Mouse (Mus musculus): ENCODE measurements around the gene Gm20388.
A peak's percentile ranks its signal among the peaks of the same experiment; 100 is the strongest.
"Not testable (repeated sequence)": the region's sequence is repeated elsewhere in the genome, so short reads cannot be mapped to it uniquely, and the experiment has no call there.

Gm20388 gene

DNA sequence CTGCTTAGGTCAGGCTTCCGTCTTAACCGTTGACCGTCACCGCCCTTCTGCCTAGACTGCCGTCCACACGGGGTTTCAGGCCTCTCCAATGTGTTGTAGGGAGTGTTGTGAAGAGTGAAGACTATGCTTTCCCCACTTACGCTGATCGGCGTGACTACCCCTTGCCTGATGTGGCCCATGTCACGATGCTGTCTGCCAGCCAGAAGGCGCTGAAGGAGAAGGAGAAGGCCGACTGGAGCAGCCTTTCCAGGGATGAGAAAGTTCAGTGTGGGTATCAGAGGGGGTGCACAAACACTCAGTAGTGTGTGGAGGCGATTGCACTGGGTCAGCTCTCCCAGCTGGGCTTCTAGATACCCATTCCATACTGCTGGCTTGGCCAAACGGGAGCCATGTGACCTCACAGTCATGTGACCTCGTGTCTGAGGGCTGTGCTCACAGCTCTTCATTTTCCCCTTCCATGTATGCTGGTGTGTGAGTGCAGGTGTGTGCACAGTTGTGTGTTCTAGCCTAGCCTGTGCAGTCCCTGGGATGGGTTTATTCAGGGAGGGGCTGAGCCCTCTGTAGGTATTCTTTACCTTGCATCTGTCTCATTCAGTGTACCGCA is 762.1 kb downstream of the Gm20388 start:
- no peak for DNase-seq (ENCODE audit: low spot score in 2 of 2)

DNA sequence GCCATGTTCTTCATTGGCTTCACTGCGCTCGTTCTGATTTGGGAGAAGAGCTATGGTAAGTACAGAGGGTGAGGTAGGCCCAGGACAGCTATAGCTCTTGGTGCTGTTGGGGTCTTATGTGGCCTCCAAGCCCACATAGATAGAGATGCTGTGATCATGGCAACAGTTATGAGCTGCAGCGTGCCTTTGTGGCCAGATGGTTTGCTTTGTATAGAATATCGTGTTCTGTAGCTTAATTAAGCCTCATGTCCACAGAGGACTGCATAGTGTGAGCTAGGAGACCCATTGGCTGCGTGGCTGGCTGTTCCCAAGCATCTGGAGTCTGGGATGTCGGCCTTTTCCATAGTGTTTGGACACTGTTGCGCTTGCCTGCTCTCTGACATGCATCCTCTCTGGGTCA is 762.7 kb downstream of the Gm20388 start:
- DNase-seq (ENCODE audit: low spot score in 2 of 2), result no peak

DNA sequence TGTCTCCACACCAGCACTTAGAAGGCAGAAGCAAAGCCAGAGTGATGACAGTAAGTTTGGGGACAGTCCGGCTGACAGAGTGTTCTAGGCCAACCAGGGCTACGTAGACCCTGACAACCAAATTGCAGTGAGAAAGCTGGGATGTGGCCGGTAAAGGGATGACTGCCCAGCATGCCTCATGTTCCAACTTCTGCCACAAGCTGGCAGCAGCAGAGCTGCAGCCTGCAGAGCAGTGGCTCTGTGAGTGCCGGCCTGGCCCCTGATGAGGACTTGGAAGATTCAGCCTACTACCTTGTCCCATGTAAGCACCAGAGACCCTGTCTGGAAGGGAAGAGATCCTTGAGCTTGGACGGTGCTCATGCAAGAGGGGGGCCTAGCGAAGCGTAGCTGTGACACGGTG is 765.1 kb downstream of the Gm20388 start:
- no peak for DNase-seq (ENCODE audit: low spot score in 2 of 2)

DNA sequence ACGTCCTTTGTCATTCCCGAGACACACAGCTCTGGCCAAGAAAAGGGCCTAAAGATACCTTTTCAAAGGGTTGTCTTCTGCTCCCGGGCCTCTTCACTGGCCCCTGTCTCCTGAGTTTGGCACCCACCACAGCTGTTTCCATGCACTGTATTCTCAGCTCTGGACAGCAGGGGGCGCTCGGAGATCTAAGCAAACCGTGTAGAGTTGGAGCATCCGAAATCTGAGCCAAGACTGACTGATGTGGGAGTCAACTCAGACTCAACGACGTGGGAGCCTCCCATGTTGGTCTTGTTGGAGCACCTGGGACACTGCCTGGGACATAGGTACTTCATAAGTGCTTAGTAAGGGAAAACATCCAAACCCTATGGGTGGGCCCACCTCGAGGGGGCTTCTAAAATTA is 767.8 kb downstream of the Gm20388 start:
- peak; percentile 59 to 81 for DNase-seq (ENCODE audit: low spot score in 2 of 2)

DNA sequence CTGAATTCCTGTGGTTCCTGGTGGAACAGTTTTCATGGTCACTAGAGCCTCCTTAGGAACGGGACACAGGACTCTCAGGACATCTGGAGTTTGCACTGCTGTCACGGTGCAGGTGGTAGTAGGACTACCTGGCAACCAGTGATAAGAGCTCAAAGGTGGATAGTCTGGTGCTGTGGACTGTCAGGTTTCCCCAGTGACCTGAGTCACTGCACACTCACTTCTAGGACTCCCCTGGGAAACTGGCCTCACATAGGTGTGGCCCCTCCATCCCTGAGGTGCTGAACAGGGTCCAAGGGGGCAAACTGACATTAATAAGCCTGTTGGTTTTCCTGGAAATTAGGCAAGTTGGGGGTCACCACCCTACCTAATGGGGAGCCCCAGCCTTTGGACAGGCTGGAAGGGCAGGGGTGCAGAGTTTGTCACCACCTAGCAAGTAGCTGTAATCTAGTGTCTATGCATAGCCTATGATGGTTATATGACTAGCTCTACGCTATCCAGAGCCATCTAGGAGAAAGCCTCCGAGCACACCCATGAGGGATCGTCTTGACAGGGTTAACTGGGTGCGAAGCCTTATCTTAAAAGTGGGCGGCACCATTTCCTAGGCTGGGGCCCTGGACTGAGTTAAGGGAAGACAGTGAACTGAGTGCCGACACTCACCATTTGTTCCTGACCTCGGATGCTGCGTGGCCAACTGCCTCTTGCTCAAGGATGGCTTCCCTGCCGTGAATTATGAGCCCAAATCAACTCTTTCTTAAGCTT is 769.2 kb downstream of the Gm20388 start:
- no peak for DNase-seq (ENCODE audit: low spot score in 2 of 2)

DNA sequence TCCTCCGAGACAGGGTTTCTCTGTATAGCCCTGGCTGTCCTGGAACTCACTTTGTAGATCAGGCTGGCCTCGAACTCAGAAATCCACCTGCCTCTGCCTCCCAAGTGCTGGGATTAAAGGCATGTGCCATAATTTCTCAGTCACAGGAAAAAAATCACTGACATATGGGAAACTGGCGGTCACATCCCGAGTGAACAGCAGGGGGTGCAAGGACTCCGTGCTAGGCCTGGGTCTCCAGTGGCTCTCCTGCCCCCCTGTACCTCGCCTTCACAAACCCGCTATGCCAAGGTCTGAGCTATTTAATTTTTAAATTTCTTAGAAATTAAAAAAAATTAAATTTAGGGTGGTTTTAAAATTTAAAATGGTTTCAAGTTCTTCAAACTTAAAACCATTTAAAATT is 769.8 kb downstream of the Gm20388 start:
- DNase-seq (ENCODE audit: low spot score in 2 of 2), result not testable (repeated sequence)

DNA sequence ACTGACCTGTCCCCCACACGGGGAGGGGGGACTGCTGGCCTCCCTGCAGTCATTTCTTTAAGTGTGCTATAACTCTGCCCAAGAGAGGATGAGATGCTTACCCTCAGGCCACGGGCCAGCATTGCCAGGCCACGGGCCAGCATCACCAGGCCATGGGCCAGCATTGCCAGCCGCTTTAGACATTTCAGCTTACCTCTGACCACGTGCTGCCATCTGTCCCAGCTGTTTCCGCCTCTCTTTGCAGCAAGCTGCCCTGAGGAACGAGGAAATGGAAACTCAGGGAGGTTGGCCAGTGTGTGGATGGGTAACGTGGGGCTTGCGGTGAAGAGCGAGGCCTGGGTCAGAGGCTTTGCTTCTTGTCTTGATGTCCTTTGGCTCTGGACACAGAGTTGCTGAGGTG is 770.5 kb downstream of the Gm20388 start:
- no peak for DNase-seq (ENCODE audit: low spot score in 2 of 2)

DNA sequence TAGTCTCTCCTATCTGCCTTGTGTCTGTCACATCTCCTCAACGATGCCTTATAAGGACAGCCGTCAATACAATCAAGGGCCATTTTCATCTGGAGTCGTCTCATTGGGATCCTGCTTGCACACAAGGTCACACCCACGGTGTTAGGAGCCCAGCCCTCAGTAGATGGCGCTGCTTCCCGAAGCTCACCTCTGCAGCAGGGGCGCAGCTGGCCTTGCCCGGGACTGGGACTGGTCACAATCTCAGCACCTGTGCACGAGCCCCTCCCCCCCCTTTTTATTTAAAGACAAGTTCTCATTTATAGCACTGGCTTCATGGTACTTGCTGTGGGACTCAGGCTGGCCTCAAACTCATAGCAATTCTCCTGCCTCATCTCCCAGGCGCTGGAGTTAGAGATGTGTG is 773.0 kb downstream of the Gm20388 start:
- DNase-seq (ENCODE audit: low spot score in 2 of 2), result peak; percentile 61 to 69

DNA sequence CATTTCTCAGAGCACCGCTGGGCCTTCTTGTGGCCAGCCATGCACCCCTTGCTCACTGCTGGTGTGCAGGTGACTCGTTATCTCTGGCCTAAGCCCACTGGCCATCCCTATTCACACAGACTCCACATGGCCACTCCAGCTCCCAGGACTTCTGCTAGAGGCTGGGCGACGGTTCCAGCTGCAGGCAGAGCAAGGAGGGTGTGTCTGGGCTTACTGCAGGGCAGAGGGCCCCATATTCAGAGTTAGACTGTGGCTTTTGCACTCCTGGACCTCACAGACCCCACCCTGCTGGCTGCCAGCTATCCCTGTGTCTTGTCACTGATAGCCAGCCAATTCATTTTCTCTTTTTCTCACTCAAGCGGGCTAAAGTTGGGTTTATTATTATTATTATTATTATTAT is 773.4 kb downstream of the Gm20388 start:
- DNase-seq (ENCODE audit: low spot score in 2 of 2), result no peak

DNA sequence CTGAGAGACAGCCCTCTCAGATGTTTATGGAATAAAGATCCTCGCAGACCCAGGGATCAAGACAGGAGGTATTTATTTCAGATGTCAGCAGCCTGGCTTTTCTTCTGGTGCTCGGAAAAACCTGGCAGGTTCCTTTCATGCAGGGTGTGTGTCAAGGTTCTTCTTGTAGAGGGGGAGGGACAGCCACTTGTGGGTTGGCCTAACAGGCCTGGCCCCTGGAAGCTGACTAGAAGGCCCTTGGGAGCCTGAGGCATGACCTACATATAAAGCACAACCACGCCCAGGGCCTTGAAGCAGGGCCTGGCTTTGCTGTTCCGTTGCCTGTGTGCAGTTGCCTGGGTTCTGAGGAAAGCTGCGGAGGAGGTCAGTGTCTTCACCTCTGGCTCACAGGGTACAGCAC is 774.5 kb downstream of the Gm20388 start:
- DNase-seq (ENCODE audit: low spot score in 2 of 2), result peak in 1 of 2 experiments; percentile 41

DNA sequence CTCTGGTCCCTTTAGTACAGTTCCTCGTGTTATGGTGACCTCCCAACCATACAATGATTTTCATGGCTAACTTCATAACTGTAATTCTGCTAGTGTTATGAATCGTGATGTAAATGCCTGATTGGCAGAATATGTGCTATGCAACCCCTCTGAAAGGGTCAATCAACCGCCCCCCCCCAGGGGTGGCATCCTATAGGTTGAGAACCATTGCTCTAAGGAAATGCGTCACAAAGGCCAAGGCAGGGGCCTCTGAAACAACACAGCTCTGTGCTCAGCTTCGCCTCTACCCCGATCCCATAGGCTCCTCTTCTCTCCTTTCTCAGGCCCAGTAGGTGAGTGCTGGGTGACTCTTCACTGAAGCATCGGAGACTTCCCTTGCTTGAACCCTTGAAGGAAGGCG is 775.0 kb downstream of the Gm20388 start:
- DNase-seq (ENCODE audit: low spot score in 2 of 2), result no peak

DNA sequence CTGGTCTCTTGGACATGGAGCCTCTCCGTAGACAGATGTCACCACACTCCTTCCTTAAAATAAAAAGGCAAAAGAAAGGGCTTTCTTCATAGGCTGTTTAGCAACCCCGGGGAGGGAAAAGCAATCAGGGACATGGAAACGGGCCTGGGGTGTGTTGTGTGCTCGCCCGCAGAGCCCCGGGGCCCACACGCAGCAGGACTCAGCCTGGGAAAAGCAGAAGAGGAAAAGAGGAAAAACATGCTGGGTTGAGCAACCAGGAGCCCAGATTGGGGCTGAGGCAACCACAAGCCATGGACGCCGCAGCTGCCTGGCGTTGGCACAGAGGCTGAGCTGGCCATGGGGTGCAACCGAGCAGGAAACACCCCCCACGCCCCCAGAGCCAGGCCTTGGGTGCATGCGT is 775.4 kb downstream of the Gm20388 start:
- no peak for DNase-seq (ENCODE audit: low spot score in 2 of 2)

DNA sequence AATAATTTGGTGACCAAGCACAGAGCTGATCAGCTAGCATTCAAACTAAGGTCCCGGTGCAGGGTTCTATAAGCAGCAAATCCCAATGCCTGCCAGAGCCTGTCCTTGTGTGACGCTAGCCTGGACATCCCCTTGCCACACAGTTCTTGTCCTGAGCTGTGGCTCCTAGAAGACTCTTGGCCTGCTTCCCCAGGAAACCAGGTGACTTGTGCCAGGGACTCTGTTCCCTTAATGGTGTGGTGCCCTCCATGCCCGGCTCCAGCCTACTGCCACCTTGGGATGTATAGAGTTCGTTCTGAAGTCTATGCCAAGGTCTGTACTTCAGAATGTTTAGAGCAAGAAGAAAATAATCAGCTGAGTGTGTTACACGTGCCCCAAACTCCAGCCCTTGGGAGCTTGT is 775.9 kb downstream of the Gm20388 start:
- no peak for DNase-seq (ENCODE audit: low spot score in 2 of 2)

DNA sequence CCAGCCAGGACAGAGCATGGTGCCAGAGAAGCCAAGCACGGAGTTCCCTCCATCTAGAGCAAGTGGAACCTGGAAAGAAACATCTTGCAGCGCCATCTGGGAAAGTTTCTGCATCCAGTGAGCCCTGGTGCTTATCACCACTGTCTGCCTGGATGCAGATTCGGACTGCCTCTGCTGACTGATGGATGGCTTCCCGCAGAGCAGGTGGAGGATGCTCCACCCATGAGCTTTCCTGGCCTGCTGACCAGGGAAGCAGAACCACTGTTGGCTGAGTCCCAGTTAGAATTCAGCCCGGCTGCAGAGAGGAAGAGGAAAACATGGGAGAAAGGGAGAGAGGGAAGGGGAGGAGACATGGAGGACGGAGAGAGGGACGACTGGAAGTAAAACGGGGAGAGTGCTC is 777.1 kb downstream of the Gm20388 start:
- DNase-seq (ENCODE audit: low spot score in 2 of 2), result no peak

DNA sequence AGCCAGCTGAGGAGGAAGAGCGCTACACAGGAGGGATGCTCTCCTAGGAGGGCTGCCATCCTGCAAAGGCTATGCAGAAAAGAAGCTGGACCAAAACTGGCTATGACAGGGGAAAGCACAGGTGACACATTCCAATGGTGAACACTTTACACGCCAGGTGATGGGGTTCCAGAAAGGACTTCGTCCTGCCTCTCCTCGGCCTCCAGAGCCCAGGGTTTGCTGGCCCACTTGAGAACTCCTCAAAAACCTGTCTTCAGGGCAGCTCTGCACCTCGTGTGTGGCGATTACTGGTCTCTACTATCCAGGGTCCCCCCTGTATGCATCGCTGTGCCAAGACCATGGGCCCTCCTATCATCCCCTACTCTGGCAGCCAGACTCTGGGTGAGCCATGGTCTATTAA is 777.9 kb downstream of the Gm20388 start:
- no peak for DNase-seq (ENCODE audit: low spot score in 2 of 2)

DNA sequence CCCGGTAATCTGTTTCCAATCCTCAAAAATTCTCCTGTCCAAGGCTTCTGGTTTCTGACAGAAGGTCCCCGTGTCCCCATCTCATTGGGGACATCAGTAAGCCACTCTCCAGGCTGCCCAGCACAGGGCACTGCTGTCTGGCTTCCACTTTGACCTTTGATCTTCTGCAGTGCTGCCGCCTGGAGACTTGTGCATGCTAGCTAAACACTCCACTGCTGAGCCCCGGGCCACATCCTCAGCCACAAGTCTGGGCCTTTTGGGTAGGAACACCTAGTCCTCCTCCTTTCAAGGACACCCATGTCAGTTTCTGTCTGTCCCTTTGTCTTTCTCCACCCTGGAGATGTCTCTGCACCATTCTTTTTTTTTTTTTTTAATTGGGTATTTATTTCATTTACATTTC is 782.3 kb downstream of the Gm20388 start:
- DNase-seq (ENCODE audit: low spot score in 2 of 2), result no peak

DNA sequence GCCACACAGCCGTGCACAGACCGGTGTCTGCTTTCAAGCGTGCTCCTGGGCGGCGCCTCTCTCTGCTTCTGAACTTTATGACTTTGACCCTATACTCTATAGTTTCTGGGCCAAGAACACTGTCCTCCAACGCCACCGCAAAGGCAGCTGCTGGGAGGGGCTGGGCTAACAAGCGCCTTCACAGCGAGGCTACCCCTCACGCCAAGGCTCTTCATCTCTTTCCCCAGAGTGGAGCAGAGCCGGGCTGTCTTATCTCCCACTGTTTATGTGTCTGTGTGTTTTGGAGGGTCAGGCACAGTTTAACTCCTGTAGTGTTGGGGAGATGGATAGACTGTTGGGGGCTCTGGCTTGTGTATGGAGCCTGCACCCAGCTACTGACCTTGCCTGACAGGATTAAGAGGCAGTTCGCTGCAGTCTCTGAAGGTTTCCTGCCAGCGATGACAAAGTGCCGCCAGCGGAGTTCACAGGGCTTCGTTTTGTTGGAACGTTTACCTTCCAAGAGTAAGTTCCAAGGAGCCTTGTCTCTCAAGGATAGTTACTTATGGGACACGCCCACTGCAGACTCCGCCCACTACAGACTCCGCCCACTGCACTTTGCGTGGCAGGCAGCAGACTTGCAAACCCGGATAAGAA is 783.3 kb downstream of the Gm20388 start:
- DNase-seq (ENCODE audit: low spot score in 2 of 2), result peak in 1 of 2 experiments; percentile 34

DNA sequence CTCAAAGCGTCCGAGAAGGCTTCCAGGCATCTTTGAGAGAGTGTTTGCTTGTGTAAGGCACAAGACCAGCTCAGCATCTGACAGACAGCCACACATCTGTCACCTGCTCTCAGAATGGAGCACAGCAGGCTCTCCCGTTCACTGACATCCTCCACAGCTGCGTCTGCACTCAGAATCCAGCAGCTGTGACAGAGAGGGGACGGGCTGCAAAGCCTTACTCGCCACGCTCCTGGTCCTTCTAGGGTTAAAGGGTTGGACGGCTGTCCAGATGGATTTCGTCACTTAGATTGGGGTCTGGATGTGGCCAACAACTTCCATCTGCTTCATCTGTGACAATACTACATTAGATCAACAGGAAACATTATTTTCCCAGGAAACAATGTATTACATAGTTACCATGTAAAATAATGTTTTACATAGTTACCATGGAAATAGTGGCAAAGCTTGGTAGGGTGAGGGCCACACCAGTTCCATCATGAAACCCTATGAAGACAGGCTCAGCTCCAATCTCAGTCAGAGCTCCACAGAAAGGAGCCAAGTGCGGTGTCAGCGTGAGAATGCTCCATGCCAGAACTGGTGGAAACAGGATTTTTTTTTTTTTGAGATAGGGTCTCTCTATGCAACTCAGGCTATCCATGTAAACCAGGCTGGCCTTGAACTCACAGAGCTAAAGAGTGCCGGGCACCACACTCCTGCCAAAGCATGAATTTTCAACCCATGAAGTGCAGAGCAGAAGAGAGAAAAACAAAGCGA is 785.9 kb downstream of the Gm20388 start:
- DNase-seq (ENCODE audit: low spot score in 2 of 2), result no peak

DNA sequence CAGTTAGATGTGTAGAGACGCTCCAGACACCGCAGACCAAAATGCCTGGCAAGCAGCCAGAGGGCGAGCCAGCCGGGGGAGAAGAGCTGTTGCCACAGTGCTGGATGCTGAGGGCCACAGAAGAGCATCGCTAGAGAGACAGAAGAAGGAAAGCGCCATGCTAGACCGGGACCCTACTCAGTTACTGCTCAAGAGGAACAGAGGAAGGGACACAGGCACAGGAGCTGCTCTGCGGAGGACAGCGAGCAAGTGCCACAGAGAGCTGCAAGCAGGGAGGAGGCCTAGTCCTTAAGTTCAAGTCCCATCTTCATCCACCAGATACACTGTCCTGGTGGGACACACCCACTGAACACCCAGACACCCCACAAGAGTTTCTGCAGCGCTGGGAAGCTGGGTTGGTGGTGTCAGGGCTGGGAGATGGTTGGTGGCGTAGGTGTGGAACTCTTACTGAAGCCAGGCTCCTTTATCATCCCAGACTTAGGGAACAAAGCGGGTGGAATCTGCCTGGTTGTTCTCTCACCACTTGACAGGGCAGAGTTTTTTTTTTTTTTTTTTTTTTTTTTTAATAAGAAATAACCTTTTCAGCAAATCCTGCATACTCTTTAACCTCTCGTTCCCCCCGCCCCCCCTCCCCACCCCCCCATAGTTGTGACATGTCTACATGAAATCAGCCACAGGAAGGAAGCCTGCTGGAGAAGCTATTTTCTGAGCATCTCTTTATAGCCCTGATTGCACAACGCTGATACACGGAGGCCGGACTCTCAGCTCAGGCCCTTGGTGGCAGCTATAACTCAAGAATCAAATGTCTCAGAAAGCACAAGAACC is 786.7 kb downstream of the Gm20388 start:
- DNase-seq (ENCODE audit: low spot score in 2 of 2), result no peak

DNA sequence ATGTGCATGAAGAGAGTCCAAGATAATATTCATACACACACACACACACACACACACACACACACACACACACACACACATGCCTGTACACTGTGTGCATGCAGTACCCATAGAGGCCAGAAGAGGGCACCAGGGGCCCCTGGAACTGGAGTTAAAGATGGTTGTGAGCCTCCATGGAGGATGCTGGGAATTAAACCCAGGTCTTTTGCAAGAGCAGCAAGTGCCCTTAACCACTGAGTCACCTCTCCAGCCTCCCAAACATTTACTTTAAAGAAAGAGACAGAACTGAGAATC is 787.3 kb downstream of the Gm20388 start:
- no peak for DNase-seq (ENCODE audit: low spot score in 2 of 2)

DNA sequence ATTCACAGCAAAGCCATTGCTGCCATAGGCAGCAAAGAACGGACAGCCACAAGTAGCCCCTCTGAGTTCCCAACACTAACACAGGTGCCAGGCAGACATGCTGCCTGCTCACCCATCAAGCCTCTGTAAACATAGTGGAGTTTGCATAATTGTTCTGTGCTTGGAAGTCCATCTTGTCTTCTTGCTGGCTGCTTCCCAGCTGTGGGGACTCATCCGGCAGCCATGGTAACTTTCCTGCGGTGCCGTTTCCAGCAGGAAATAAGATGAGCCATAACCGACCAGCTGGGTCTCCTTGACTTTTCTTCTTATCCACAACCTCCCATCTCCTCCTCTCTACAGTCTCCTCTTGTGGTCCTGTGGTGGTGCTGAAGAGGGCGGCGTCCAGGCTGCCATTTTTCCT is 787.8 kb downstream of the Gm20388 start:
- DNase-seq (ENCODE audit: low spot score in 2 of 2), result no peak

DNA sequence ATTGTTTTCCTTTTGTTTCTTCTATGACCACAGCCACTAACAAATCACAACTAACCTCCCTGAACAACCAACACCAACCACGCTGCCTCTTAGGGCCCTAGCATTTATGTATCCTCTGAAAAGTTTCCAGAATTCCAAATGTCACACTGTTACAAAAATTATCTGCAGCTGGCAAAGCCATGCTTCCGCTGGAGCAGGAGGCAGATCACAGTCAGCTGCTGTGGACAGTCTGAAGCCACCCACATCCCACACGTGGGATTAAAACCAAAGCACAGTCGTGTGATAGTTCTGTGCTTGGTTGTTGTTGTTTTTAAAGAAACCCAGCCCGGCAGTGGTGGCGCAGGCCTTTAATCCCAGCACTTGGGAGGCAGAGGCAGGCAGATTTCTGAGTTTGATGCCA is 788.4 kb downstream of the Gm20388 start:
- DNase-seq (ENCODE audit: low spot score in 2 of 2), result no peak

All from urinary bladder, adult 18-20 months (tissue).